20 mouse cellular contexts compared by ENCODE assay signal in genomic region chr7:91877804-91878203, GRCm38 (mm10).
"Had no signal": no experiment of that assay in that cellular context is flagged by ENCODE, and none has a peak within 500 bp of the region (broad histone marks: within the 10 kb centered on the region; RNA-seq: fewer than 3 reads in every experiment).

No protein-coding gene starts in this region.

- H3K36me3 ChIP-seq: kidney, embryonic 15.5 days; limb, embryonic 13.5 days; liver, embryonic 12.5 days; liver, embryonic 15.5 days; lung, embryonic 15.5 days; midbrain, embryonic 10.5 days; midbrain, embryonic 13.5 days had no signal

- H3K4me3 ChIP-seq: kidney, embryonic 15.5 days; limb, embryonic 13.5 days; liver, embryonic 12.5 days; liver, embryonic 15.5 days; lung, embryonic 15.5 days; megakaryocyte, embryonic 14.5 days; midbrain, embryonic 10.5 days; midbrain, embryonic 13.5 days had no signal

- H3K27me3 ChIP-seq: kidney, embryonic 15.5 days; limb, embryonic 13.5 days; liver, embryonic 12.5 days; liver, embryonic 15.5 days; lung, embryonic 15.5 days; megakaryocyte, embryonic 14.5 days; midbrain, embryonic 13.5 days had no signal

- DNase-seq: kidney, postnatal 10 days; kidney, postnatal 36 days; layer of hippocampus, postnatal 36 days; left cerebral cortex, postnatal 4 days; liver; lung, adult 18-20 months; lung, postnatal 10 days; lung, postnatal 36 days; right cerebral cortex, adult 18-20 months; right cerebral cortex, postnatal 14 days; right cerebral cortex, postnatal 4 days; thymus, postnatal 36 days had no signal

- H3K4me2 ChIP-seq: kidney, embryonic 15.5 days; limb, embryonic 13.5 days; liver, embryonic 12.5 days; liver, embryonic 15.5 days; lung, embryonic 15.5 days; midbrain, embryonic 13.5 days had no signal
